Mouse (Mus musculus): ENCODE data around the gene Lyst.
"Not testable (repeated sequence)": the region's sequence is repeated elsewhere in the genome, so short reads cannot be mapped to it uniquely, and the experiment has no call there.

Gene Lyst

DNA sequence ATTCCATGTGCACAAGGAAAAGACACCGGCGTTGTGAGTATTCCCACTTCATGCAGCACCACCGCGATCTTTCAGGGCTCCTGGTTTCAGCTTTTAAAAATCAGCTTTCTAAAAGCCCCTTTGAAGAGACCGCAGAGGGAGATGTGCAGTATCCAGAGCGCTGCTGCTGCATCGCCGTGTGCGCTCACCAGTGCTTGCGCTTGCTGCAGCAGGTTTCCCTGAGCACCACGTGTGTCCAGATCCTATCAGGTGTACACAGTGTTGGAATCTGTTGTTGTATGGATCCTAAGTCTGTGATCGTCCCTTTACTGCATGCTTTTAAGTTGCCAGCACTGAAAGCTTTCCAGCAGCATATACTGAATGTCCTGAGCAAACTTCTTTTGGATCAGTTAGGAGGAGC is 45.0 kb downstream of the Lyst start:
- no peak for DNase-seq (ENCODE audit: low read depth, low spot score)

DNA sequence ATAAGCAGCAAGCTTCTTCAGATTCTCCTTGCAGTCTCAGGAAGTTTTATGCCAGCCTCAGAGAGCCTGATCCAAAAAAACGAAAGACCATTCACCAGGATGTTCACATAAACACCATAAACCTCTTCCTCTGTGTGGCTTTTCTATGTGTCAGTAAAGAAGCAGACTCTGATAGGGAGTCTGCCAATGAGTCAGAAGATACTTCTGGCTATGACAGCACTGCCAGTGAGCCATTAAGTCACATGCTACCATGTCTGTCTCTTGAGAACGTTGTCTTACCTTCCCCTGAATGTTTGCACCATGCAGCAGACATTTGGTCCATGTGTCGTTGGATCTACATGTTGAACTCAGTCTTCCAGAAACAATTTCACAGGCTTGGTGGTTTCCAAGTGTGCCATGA is 47.4 kb downstream of the Lyst start:
- no peak for DNase-seq (ENCODE audit: low read depth, low spot score)

GRCm38 (mm10) chr13:13637981-13638380 is 47.8 kb downstream of the Lyst start:
- DNase-seq (ENCODE audit: low read depth, low spot score), result no peak

GRCm38 (mm10) chr13:13638725-13639124 is 48.5 kb downstream of the Lyst start:
- DNase-seq (ENCODE audit: low read depth, low spot score), result no peak

- no peak for DNase-seq (ENCODE audit: low read depth, low spot score)
Observed at GRCm38 (mm10) chr13:13647296-13647695, 57.1 kb downstream of the Lyst start.

- DNase-seq (ENCODE audit: low read depth, low spot score), result no peak
Observed at GRCm38 (mm10) chr13:13655453-13655852, 65.3 kb downstream of the Lyst start.

GRCm38 (mm10) chr13:13666103-13666502 is 75.9 kb downstream of the Lyst start:
- DNase-seq (ENCODE audit: low read depth, low spot score), result not testable (repeated sequence)

DNA sequence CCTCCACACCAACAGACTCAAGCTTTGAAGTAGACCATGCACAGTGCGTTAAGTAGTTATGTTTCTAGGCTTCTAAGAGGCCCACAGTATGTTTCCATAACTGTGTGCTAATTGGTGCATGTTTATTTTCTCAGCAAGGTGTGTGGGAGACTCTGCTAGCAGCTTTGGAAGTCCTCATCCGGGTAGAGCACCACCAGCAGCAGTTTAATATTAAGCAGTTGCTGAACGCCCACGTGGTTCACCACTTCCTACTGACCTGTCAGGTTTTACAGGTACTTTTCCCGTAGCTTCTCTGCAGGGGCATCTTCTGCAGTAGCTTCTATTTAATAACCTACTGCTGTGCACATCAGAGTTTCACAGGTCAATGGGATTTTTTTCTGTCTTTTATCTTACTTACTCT is 80.5 kb downstream of the Lyst start:
- DNase-seq (ENCODE audit: low read depth, low spot score), result no peak

GRCm38 (mm10) chr13:13671585-13672328 is 81.6 kb downstream of the Lyst start:
- DNase-seq (ENCODE audit: low read depth, low spot score), result no peak

- DNase-seq (ENCODE audit: low read depth, low spot score), result no peak
Observed at GRCm38 (mm10) chr13:13674669-13675343, 84.6 kb downstream of the Lyst start.

DNA sequence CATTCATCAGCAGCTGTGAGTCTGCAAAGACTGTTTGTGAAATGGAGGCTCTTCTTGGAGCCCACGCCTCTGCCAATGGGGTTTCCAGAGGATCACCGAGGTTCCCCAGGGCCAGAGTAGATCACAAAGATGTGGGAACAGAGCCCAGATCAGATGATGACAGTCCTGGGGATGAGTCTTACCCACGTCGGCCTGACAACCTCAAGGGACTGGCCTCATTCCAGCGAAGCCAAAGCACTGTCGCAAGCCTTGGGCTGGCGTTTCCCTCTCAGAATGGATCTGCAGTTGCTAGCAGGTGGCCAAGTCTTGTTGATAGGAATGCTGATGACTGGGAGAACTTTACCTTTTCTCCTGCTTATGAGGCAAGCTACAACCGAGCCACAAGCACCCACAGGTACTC is 87.7 kb downstream of the Lyst start:
- DNase-seq (ENCODE audit: low read depth, low spot score), result no peak

- DNase-seq (ENCODE audit: low read depth, low spot score), result no peak
Observed at GRCm38 (mm10) chr13:13681642-13682041, 91.4 kb downstream of the Lyst start.

GRCm38 (mm10) chr13:13703476-13703875 is 113.3 kb downstream of the Lyst start:
- DNase-seq (ENCODE audit: low read depth, low spot score), result peak; percentile 39

- DNase-seq (ENCODE audit: low read depth, low spot score), result not testable (repeated sequence)
Observed at GRCm38 (mm10) chr13:13721435-13721834, 131.2 kb downstream of the Lyst start.

DNA sequence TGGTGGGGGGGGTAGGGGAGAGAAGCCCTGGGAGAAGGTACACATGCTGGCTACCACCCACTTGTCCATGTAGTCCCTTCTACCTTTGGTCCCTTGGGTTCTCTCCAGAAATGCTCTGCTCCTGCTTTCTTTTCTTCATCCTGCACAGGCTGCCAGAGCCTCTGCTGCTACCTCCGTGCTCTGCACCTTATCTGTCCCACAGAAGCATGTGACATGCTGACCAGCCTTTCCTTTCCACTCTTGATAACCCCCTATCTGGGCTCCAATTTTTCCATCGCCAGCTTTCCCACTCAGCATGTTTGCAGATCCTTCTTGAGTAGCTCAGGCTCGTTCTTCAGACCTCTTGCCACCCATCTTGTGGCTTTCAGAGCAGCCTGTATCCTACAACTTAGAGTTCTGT is 133.1 kb downstream of the Lyst start:
- no peak for DNase-seq (ENCODE audit: low read depth, low spot score)

DNA sequence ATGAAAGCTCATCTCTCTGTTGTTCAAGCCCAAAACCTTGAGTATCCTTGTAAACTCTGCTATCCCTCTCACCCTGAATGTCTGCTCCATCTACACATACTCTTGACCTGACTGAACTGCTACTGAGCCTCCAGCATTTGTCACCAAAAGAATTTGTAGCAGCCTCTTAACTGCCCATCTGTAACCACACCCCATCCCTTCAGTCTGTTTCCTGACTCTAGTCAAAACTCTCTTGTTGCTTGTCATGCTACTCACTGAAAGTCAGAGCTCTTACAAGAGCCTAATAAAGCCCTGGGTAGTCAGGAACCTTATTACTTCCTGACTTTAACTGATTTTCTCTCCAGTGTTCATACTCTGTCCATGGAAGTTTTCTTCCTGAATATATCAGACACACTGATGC is 133.6 kb downstream of the Lyst start:
- no peak for DNase-seq (ENCODE audit: low read depth, low spot score)

DNA sequence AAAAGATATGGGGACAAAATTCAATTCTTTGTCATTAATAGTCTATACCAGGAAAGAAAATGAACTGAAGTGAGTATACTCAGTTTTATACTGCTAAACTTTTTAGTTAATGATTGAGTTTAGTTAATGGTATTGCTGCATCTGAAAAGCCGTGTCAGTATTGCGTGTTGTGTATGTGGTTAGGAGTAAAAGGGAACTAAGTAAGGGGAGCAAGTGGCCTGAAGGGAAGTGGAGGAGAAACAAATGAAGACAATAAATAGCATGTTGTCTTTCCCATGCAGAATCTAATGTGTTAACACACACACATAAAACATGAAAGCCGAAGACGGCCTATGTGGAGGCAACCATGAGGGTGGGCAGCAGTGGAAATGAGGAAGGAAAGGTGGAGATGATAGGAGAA is 149.0 kb downstream of the Lyst start:
- no peak for DNase-seq (ENCODE audit: low read depth, low spot score)

- DNase-seq (ENCODE audit: low read depth, low spot score), result no peak
Observed at GRCm38 (mm10) chr13:13745911-13746310, 155.7 kb downstream of the Lyst start.

GRCm38 (mm10) chr13:13775778-13776494 is 185.7 kb downstream of the Lyst start:
- no peak for DNase-seq (ENCODE audit: low read depth, low spot score)

- DNase-seq (ENCODE audit: low read depth, low spot score), result no peak
Observed at GRCm38 (mm10) chr13:13777052-13777451, 186.9 kb downstream of the Lyst start.

DNA sequence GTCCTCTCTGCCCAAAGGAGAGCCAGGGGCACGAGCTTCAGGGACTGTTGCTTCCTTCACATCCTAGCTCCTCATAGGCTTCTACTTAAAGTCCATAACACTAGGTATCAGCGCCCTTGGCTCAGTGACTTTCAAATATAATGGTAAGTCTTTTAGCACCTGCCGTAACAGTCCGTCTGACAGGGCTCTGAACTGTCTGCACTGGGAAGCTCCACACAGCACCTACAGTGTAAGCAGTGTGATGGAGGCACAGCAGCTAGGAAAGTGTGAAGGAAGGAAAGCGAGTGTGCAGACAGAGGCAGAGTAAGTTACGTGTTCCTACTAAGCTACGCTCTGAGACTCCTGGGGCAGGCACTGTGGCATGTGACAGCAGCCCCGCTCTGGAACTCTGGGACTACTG is 187.5 kb downstream of the Lyst start:
- no peak for DNase-seq (ENCODE audit: low read depth, low spot score)

DNA sequence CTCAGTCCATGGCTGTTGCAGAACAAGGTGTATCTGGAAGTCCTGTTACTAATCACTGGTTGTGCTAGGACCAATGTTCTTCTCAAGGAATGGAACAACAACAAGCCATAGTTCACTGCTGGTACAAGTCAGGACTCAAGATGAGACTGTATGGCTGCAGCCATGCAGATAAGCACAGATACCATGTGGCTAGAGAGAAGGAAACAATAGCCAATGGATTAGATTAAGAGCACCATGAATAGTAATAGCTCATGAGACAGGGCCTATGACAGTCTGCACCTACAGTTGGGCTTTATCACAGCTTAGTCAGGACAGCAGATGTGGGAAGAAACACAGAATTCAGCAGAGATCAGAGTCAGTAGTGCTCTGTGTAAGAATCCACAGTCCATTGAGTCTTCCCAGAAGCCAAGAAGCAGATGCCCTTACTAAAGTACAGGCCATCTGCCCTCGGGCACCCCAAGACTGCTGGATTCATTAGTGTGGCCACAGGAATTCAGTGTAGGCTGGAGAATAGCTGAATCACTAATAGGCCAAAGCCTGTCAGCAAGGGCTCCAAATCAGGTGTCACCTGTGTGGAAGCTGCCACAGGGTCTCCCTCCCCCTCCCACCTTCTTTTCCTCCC is 188.8 kb downstream of the Lyst start:
- no peak for DNase-seq (ENCODE audit: low read depth, low spot score)

All from brain, embryonic 18.5 days (tissue).